8 mouse cellular contexts compared by ENCODE assay signal in the genomic region with DNA sequence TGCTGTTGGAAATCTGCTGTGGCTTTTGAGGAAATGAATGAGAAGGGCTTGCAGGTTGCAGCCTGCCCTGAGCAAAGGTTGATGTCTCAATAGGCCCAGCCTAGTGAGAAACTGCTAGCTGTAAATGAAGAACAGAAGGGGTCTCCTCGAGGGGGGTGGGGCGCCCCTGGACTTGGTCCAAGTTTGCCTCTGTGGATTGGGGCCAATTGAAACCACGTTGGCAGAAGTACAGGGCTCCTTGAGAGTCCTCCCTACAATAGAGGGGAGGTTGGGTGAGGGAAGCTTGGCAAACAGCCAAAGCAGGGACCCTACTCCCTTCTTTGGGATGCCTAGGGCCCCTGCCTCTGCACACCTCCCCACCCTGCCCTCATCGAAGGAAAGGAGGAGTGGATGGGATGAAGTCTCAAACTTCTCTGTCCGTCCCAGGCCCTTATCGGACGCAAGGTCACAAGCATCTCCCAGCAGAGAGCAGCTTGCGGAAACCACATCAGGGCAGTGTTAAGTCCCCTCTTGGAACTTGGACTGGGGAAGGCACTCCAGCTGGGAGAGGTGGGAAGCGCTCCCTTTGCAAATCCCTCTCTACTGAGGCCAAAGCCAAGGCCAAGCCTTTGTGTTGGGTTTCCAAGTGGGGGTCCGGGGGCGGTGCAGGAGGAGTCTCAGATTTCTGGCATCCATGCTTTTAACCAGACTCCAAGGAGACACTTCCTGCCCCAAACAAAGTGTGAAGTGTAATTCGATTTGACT.
DNase-seq lines count a peak whose midpoint lies in the region; ATAC-seq and TF ChIP-seq lines count a peak whose summit lies in the region.

No protein-coding gene starts in this region.

- no peaks in the 10 kb centered on the region for H3K27me3 ChIP-seq in kidney, adult 2 months (replicated peaks; ENCODE audit: control insufficient read depth, insufficient read depth, low read length)
- H3K27me3 ChIP-seq in embryonic facial prominence, embryonic 13.5 days: no peaks in the 10 kb centered on the region
- H3K27me3 ChIP-seq in hindbrain, embryonic 14.5 days (ENCODE audit: control insufficient read depth, insufficient read depth, low read length): no peaks in the 10 kb centered on the region

- peak; percentile 61 for DNase-seq in kidney, postnatal 14 days
- no peak for DNase-seq in kidney, adult 2 months
- DNase-seq in hindbrain, embryonic 14.5 days (ENCODE audit: low spot score): peak; percentile 73
- DNase-seq in lung, postnatal 14 days: peak; percentile 60
- DNase-seq in testis, postnatal 10 days (ENCODE audit: low spot score): peak; percentile 79
- no peak for DNase-seq in thymus, postnatal 14 days
- no peak for DNase-seq in B cell, adult 2 months

- WGBS in kidney, adult 2 months: 42% methylated on average over 12 of the region's 12 CpGs
- WGBS in embryonic facial prominence, embryonic 13.5 days: 7% methylated on average over 12 of the region's 12 CpGs
- 32% methylated on average over 12 of the region's 12 CpGs for WGBS in hindbrain, embryonic 14.5 days

- H3K4me1 ChIP-seq in kidney, adult 2 months (ENCODE audit: control insufficient read depth, insufficient read depth, low read length): peaks cover 11% of the 10 kb centered on the region
- H3K4me1 ChIP-seq in embryonic facial prominence, embryonic 13.5 days: peaks cover 94% of the 10 kb centered on the region
- H3K4me1 ChIP-seq in hindbrain, embryonic 14.5 days (replicated peaks; ENCODE audit: control insufficient read depth, insufficient read depth, low read length): peaks cover 84% of the 10 kb centered on the region

- no peak overlapping the region for H3K27ac ChIP-seq in kidney, adult 2 months (ENCODE audit: insufficient read depth, low read depth, low read length)
- peak overlapping the region; percentile 95 for H3K27ac ChIP-seq in embryonic facial prominence, embryonic 13.5 days
- peak overlapping the region; percentile 80 for H3K27ac ChIP-seq in hindbrain, embryonic 14.5 days

- no peak for TF ChIP-seq CTCF in kidney, adult 2 months (conservative IDR thresholded peaks at IDR 0.05; ENCODE audit: insufficient read depth, insufficient read length, low read depth, low read length)

- peak overlapping the region; percentile 52 for H3K4me2 ChIP-seq in embryonic facial prominence, embryonic 13.5 days
- peak overlapping the region; percentile 20; the same call in 1 of the 2 replicates for H3K4me2 ChIP-seq in hindbrain, embryonic 14.5 days (replicated peaks)

- TF ChIP-seq POLR2A in kidney, adult 2 months (IDR thresholded peaks at IDR 0.05; ENCODE audit: low read depth, low read length): no peak

- H3K9ac ChIP-seq in embryonic facial prominence, embryonic 13.5 days: peak overlapping the region; percentile 46; the same call in 1 of the 2 replicates
- 0 out of 2 replicates have a peak overlapping the region, but pooled peaks have one; percentile 14 for H3K9ac ChIP-seq in hindbrain, embryonic 14.5 days

- no peaks in the 10 kb centered on the region for H3K36me3 ChIP-seq in kidney, adult 2 months (ENCODE audit: control insufficient read depth, insufficient read depth, low read length)
- no peaks in the 10 kb centered on the region for H3K36me3 ChIP-seq in embryonic facial prominence, embryonic 13.5 days
- no peaks in the 10 kb centered on the region for H3K36me3 ChIP-seq in hindbrain, embryonic 14.5 days (replicated peaks; ENCODE audit: control insufficient read depth, insufficient read depth)

- ATAC-seq in embryonic facial prominence, embryonic 13.5 days (ENCODE audit: insufficient number of reproducible peaks, insufficient read depth, low FRiP score, low TSS enrichment, low read depth): peak; percentile 79
- ATAC-seq in hindbrain, embryonic 14.5 days (ENCODE audit: low FRiP score): peak; percentile 75

- H3K4me3 ChIP-seq in kidney, adult 2 months (ENCODE audit: insufficient read depth, low read depth, low read length): no peak overlapping the region
- peak overlapping the region; percentile 13; the same call in 1 of the 2 replicates for H3K4me3 ChIP-seq in embryonic facial prominence, embryonic 13.5 days
- H3K4me3 ChIP-seq in hindbrain, embryonic 14.5 days (replicated peaks; ENCODE audit: low read length): no peak overlapping the region

- no peaks in the 10 kb centered on the region for H3K9me3 ChIP-seq in embryonic facial prominence, embryonic 13.5 days
- H3K9me3 ChIP-seq in hindbrain, embryonic 14.5 days (ENCODE audit: control insufficient read depth, low read length): no peaks in the 10 kb centered on the region

Comparison
In these comparisons a context has a peak if more than half of its experiments do, and no peak if none do; other contexts are left out.
1. DNase-seq: peak in kidney, postnatal 14 days (single experiment), hindbrain, embryonic 14.5 days (single experiment), lung, postnatal 14 days (single experiment) and testis, postnatal 10 days (single experiment); none in kidney, adult 2 months (single experiment), thymus, postnatal 14 days (single experiment) and B cell, adult 2 months (0 of 2).